Mouse (Mus musculus) limb, embryonic 13.5 days (tissue): ENCODE measurements around the gene Fgd1. TPM values are rescaled to one million over a fixed set of nuclear protein-coding genes. Genes with fewer than 3 reads are reported as not detected.
A peak's percentile ranks its signal among the peaks of the same experiment; 100 is the strongest.

ENCODE experiments used
- ATAC-seq: fragments of 200-750 bp; cut with Nextera tagmentation; 2 replicates; pipeline ENCODE4 v1.8.0; 2017; ENCODE audit warnings: low read depth, moderate number of reproducible peaks, moderate TSS enrichment; ENCODE audit not compliant: low FRiP score
- H3K27ac ChIP-seq: fragments of 300-500 bp; sonication (generic); 2 replicates; pipeline ENCODE4 v1.5.1; 2015; ENCODE audit warnings: inconsistent platforms, mild to moderate bottlenecking, moderate library complexity
- H3K27me3 ChIP-seq: fragments of 300-500 bp; sonication (generic); 2 replicates; pipeline ENCODE4 v1.6.1; 2015; ENCODE audit warnings: mild to moderate bottlenecking, inconsistent platforms
- H3K36me3 ChIP-seq: fragments of 300-500 bp; sonication (generic); 2 replicates; pipeline ENCODE4 v1.6.1; 2015; ENCODE audit warnings: inconsistent platforms, mild to moderate bottlenecking, moderate library complexity
- H3K4me1 ChIP-seq: fragments of 300-500 bp; sonication (generic); 2 replicates; pipeline ENCODE4 v1.6.1; 2015; ENCODE audit warnings: inconsistent platforms
- H3K4me2 ChIP-seq: fragments of 300-500 bp; sonication (generic); replicated peaks from 2 replicates; pipeline ENCODE4 v1.6.1; 2015; ENCODE audit warnings: inconsistent platforms, mild to moderate bottlenecking, moderate library complexity
- H3K4me3 ChIP-seq: fragments of 300-500 bp; sonication (generic); 2 replicates; pipeline ENCODE4 v1.5.1; 2015; ENCODE audit warnings: moderate library complexity, mild to moderate bottlenecking, inconsistent platforms
- H3K9ac ChIP-seq: fragments of 300-500 bp; sonication (generic); 2 replicates; pipeline ENCODE4 v1.6.1; 2015; ENCODE audit warnings: mild to moderate bottlenecking, inconsistent platforms
- H3K9me3 ChIP-seq: fragments of 300-500 bp; sonication (generic); 2 replicates; pipeline ENCODE4 v1.6.1; 2016; ENCODE audit warnings: inconsistent platforms
- WGBS: fragments of 180-500 bp; shearing (Covaris S2); methylation state at CpG from one replicate; pipeline ENCODE4 v1.1.7; 2015; 5-methylcytosine and 5-hydroxymethylcytosine counted together
- polyA plus RNA-seq: library from polyadenylated mRNA; unstranded; fragments of >200 nt; fragmentation: Nextera tagmentation; extraction: Ambion mirVana; gene quantifications from 2 replicates; pipeline ENCODE4 v1.2.1, GENCODE M21; 2015

Gene Fgd1
- 15.5 and 16.3 TPM in 2 replicates for polyA plus RNA-seq

GRCm38 (mm10) chrX:151045850-151046249, at the start of gene Fgd1:
Gene Fgd1, plus strand, starts transcription at chrX:151046150.
- peak within 1 kb of the TSS; percentile 67 for H3K4me3 ChIP-seq
- H3K4me2 ChIP-seq, result peak within 1 kb of the TSS; percentile 75
- 94% methylated on average over 8 of the region's 8 CpGs for WGBS
- peak within 1 kb of the TSS; percentile 89 for H3K27ac ChIP-seq
- peak within 1 kb of the TSS; percentile 87 for H3K9ac ChIP-seq
- H3K36me3 ChIP-seq, result no peaks in the 10 kb centered on the region
- no peak for ATAC-seq
- peaks cover 2% of the 10 kb centered on the region; the same call in 1 of the 2 replicates for H3K9me3 ChIP-seq
- H3K27me3 ChIP-seq, result 0 out of 2 replicates have a peak, but pooled peaks cover 8% of the 10 kb centered on the region
- H3K4me1 ChIP-seq, result peaks cover 17% of the 10 kb centered on the region

DNA sequence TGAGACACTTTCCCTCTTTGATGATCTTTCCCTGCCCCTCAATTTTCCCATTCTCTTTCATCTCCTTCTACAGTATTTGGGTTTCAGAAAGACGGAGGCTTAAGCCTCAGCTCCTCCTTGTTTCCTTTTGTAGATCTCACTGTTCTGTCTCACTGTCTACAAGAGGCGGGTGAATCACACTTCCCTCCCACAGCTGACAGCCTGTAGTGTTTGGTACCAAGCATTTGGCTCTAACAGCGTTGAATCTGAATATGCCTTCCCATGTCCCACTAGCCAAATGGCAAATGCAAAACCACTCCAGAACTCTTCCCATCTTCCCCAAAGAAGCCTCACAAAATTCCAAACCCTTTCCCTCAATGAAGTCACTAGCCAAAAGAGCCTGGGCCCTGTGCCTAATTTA, 49.2 kb upstream of the Fgd1 start:
- Histone ChIP-seq H3K4me2 (no peak overlapping the region), H3K9ac (no peak overlapping the region), H3K36me3 (peaks cover 57% of the 10 kb centered on the region), H3K4me3 (no peak overlapping the region), H3K9me3 (no peaks in the 10 kb centered on the region), H3K4me1 (no peaks in the 10 kb centered on the region), H3K27ac (no peak overlapping the region), H3K27me3 (no peaks in the 10 kb centered on the region)
- no peak for ATAC-seq
- 80% methylated on average over 3 of the region's 3 CpGs for WGBS

DNA sequence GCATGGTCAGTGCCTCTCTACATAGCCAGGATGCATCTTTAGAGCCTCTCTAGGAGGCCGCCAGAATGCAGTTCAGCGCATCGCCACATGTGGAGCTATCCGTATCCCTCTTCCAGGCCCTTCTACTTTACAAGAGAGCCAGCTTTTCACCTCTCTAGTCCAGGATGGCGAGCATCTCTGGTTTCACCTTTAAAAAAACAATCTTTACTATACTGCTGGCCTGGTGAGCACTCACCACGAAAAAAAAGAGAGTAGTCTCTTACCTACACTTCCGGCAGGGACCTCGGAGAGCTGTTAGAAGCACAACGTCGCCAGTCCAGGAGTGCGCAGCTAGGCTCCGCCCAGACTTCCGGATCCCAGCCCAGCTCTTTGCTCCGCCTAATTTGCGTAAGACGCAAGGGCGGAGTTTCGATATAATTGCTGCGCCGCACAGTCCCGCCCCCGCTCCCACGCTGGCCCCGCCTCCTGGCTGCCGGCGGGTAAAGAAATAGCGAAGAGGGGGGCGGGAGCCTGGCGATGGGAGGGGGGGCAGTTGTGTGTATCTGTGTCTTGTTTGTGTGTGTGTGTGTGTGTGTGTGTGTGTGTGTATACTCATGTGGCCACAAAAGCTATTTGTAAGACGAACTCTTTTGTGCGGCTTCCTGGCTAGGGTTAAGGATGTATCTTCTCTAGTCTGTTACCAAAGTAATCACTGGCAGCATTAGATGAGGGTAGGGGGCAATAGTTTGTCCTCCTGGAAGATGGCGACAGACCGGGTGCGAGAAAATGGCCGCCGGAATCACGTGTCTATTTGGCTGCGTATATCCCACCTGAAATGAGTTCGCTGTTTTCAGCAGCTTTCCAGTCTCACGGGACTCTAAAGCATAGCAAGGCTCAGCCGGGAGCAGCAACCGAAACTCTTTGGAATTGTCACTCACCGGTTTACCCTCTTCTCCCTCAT, 28.7 kb upstream of the Fgd1 start, which contains the start of gene Gnl3l:
Gene Gnl3l, minus strand, starts transcription at position 385 of the 940 bp plus-strand sequence.
- Histone ChIP-seq H3K27me3 (peaks cover 3% of the 10 kb centered on the region; the same call in 1 of the 2 replicates), H3K9me3 (no peaks in the 10 kb centered on the region), H3K9ac (peak within 1 kb of the TSS; percentile 48), H3K4me2 (peak within 1 kb of the TSS; percentile 63), H3K4me3 (peak within 1 kb of the TSS; percentile 49), H3K27ac (peak within 1 kb of the TSS; percentile 77), H3K36me3 (peaks cover 5% of the 10 kb centered on the region; the same call in 1 of the 2 replicates), H3K4me1 (no peaks in the 10 kb centered on the region)
- 17% methylated on average over 43 of the region's 43 CpGs for WGBS
- ATAC-seq, result peak; percentile 97

DNA sequence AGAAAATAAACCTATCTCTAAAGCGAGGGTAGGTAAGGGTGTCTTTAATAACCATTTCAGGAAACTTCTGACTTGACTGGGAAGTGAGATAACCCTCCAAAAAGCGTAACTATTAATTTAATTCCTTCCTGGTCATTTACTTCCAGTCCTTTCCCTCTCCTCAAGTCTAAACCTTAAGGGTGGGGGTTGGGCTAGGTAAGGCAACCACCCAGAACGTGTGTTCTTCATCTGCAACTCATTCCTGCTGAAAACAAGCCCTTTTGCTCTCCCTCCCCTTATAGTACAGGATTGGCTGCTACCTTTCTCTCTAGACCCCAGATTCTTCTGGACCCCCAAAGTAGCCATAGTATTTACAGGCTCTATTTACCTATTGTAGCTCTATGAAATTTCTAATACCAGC, 28.1 kb upstream of the Fgd1 start:
- Histone ChIP-seq H3K27ac (peak overlapping the region; percentile 77), H3K4me1 (no peaks in the 10 kb centered on the region), H3K36me3 (peaks cover 5% of the 10 kb centered on the region; the same call in 1 of the 2 replicates), H3K9ac (peak overlapping the region; percentile 43), H3K4me2 (peak overlapping the region; percentile 56), H3K4me3 (peak overlapping the region; percentile 49), H3K9me3 (no peaks in the 10 kb centered on the region), H3K27me3 (peaks cover 3% of the 10 kb centered on the region; the same call in 1 of the 2 replicates)
- no peak for ATAC-seq
- 8% methylated on average over 3 of the region's 3 CpGs for WGBS

DNA sequence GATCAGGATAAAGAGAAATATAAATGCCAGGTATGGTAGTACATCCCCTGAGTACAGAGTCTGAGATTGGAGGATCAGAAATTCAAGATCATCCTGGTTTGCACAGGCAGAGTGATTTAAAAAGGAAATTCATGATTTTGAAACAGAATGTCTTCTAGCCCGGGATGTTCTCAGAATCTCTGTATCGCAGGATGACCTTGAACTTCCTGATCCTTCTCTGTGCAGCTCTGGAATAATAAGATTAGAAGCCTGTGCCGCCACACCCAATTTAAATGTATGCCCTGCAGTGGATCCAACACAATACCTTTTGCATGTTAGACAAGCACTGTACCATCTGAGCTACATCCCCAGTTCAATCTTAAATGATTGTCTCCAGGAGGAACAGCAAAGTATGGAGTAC, 27.2 kb upstream of the Fgd1 start:
- H3K9me3 ChIP-seq, result no peaks in the 10 kb centered on the region
- peaks cover 5% of the 10 kb centered on the region; the same call in 1 of the 2 replicates for H3K36me3 ChIP-seq
- WGBS, result 92% methylated on average over 3 of the region's 3 CpGs
- H3K27ac ChIP-seq, result no peak overlapping the region
- peaks cover 3% of the 10 kb centered on the region; the same call in 1 of the 2 replicates for H3K27me3 ChIP-seq
- peak overlapping the region; percentile 49; the same call in 1 of the 2 replicates for H3K4me3 ChIP-seq
- no peak overlapping the region for H3K9ac ChIP-seq
- peak overlapping the region; percentile 56 for H3K4me2 ChIP-seq
- H3K4me1 ChIP-seq, result no peaks in the 10 kb centered on the region
- no peak for ATAC-seq

DNA sequence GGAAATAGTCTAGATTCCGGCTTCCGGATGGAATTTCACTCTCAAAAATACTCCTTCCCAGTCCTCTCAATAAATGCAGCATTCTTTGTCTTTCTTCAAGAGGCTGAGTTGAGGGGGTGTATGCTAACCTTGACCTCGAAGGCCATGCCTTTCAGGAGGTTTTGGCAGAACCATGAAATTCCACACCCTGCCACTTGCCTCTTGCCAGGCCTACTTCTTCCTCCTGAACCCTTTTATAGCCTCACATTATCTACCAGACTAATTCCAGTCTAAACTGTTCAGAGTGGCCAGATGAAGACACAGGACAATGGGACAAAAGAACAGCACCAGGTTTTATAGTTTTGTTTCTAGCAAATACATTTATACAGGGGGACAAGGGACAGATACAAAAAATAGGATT, 14.6 kb upstream of the Fgd1 start:
- no peak overlapping the region for H3K4me3 ChIP-seq
- H3K9me3 ChIP-seq, result no peaks in the 10 kb centered on the region
- no peak for ATAC-seq
- H3K4me1 ChIP-seq, result no peaks in the 10 kb centered on the region
- no peak overlapping the region for H3K4me2 ChIP-seq
- H3K27ac ChIP-seq, result 0 out of 2 replicates have a peak overlapping the region, but pooled peaks have one; percentile 7
- H3K27me3 ChIP-seq, result 0 out of 2 replicates have a peak, but pooled peaks cover 2% of the 10 kb centered on the region
- H3K36me3 ChIP-seq, result no peaks in the 10 kb centered on the region
- no peak overlapping the region for H3K9ac ChIP-seq
- whole genome bisulfite sequencing, result 38% methylated on average over 3 of the region's 3 CpGs

GRCm38 (mm10) chrX:151041223-151041622, 4.7 kb upstream of the Fgd1 start:
- no peak overlapping the region for H3K27ac ChIP-seq
- WGBS, result 53% methylated on average over 5 of the region's 5 CpGs
- H3K4me3 ChIP-seq, result no peak overlapping the region
- no peaks in the 10 kb centered on the region for H3K9me3 ChIP-seq
- H3K4me1 ChIP-seq, result no peaks in the 10 kb centered on the region
- no peak overlapping the region for H3K9ac ChIP-seq
- no peak overlapping the region for H3K4me2 ChIP-seq
- H3K27me3 ChIP-seq, result peaks cover 9% of the 10 kb centered on the region; the same call in 1 of the 2 replicates
- no peaks in the 10 kb centered on the region for H3K36me3 ChIP-seq
- ATAC-seq, result no peak

DNA sequence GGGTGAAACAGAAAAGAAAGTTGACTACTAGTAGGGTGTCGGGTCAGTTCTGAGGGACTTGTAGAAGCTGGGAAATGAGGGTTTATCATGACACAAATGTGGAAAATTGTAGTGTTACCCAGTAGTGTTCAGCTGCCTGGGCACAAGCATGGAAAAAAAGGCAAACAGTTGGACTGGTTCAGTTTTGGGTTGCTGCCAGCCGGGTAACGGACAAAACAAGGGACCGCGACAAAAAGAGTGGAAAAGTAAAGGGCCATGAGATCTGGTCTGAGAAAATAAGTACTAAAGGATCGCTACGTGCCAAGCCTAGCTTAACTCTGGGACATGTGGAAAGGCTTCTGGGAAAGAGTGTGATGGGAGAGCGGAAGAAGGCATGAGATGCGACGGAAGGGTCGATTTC, 371 bp downstream of the Fgd1 start:
- 39% methylated on average over 11 of the region's 11 CpGs for WGBS
- Histone ChIP-seq H3K4me2 (peak overlapping the region; percentile 75), H3K9me3 (peaks cover 2% of the 10 kb centered on the region; the same call in 1 of the 2 replicates), H3K4me1 (peaks cover 17% of the 10 kb centered on the region), H3K27ac (peak overlapping the region; percentile 89), H3K36me3 (no peaks in the 10 kb centered on the region), H3K27me3 (0 out of 2 replicates have a peak, but pooled peaks cover 6% of the 10 kb centered on the region), H3K4me3 (peak overlapping the region; percentile 67), H3K9ac (peak overlapping the region; percentile 87)
- no peak; the same call in 1 of the 2 replicates for ATAC-seq

DNA sequence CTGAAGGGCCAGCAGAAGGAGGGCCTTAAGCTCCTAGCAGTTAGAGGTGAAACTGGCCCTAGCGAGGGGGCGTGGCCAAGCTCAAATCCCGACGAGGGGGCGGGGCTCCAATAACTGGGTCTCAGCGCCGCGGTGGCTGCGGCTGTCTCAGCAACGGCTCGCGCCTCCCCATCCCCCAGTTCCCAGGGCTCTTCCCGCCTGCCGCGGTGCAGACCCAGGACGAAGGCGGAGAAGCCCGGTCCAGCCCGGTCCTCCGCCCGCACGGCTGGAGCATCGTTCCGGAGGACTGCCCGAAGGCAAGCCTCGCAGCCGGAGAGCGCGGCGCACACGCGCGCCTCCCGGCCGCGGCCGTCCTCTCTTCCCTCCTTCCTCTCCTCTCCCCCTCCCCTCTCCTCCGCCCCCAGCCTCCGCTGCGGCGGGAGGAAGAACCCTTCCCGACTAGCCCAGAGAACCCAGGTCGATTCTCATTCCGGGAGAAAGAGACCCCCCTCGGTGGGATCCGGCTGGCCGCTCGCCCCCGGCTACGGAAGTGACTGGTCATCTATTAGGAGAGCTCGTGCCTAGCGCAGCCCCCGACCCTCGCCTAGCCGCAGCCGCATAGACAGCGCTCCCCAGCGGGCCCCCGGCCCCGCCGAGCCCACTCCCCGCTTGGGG, 954 bp downstream of the Fgd1 start:
- ATAC-seq, result peak; percentile 89
- H3K4me1 ChIP-seq, result peaks cover 17% of the 10 kb centered on the region
- H3K9me3 ChIP-seq, result peaks cover 2% of the 10 kb centered on the region; the same call in 1 of the 2 replicates
- H3K27ac ChIP-seq, result peak overlapping the region; percentile 89
- H3K36me3 ChIP-seq, result no peaks in the 10 kb centered on the region
- H3K4me2 ChIP-seq, result peak overlapping the region; percentile 75
- peak overlapping the region; percentile 87 for H3K9ac ChIP-seq
- H3K27me3 ChIP-seq, result 0 out of 2 replicates have a peak, but pooled peaks cover 6% of the 10 kb centered on the region
- 15% methylated on average over 48 of the region's 62 CpGs for WGBS
- peak overlapping the region; percentile 67 for H3K4me3 ChIP-seq

DNA sequence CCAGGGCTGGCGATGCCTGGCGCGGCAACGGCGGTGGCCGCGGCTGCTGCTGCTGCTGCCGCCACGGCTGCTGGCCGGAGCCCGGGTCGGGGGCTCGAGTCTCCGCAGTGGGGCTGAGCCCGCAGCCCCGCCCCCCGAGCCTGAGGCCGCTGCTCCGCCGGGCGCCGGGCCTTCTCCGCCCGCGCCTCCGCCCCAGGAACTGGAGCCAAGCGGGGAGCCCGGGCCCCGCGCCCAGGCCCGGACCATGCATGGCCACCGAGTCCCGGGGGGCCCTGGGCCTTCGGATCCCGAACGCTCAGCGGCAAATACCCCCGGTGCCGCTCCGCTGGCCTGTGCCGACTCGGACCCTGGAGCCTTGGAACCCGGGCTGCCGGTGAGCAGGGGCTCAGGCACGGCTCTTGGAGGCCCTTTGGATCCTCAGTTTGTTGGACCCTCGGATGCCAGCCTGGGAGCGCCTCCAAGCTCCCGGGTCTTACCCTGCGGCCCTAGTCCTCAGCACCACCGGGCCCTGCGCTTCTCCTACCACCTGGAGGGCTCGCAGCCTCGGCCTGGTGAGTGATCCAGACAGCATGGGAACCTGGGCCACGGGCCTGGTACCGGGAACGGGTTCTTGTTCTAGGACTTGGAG, 1.6 kb downstream of the Fgd1 start:
- peak; percentile 31; the same call in 1 of the 2 replicates for ATAC-seq
- peak overlapping the region; percentile 67 for H3K4me3 ChIP-seq
- peaks cover 2% of the 10 kb centered on the region; the same call in 1 of the 2 replicates for H3K9me3 ChIP-seq
- no peaks in the 10 kb centered on the region for H3K36me3 ChIP-seq
- peaks cover 17% of the 10 kb centered on the region for H3K4me1 ChIP-seq
- peak overlapping the region; percentile 75 for H3K4me2 ChIP-seq
- 9% methylated on average over 29 of the region's 56 CpGs for WGBS
- H3K27me3 ChIP-seq, result 0 out of 2 replicates have a peak, but pooled peaks cover 6% of the 10 kb centered on the region
- peak overlapping the region; percentile 89 for H3K27ac ChIP-seq
- H3K9ac ChIP-seq, result peak overlapping the region; percentile 87

- peaks cover 10% of the 10 kb centered on the region; the same call in 1 of the 2 replicates for H3K27me3 ChIP-seq
- H3K4me3 ChIP-seq, result peak overlapping the region; percentile 67
- no peak for ATAC-seq
- H3K9ac ChIP-seq, result no peak overlapping the region
- no peaks in the 10 kb centered on the region for H3K36me3 ChIP-seq
- H3K27ac ChIP-seq, result no peak overlapping the region
- H3K4me2 ChIP-seq, result peak overlapping the region; percentile 75
- 58% methylated on average over 8 of the region's 8 CpGs for WGBS
- peaks cover 2% of the 10 kb centered on the region; the same call in 1 of the 2 replicates for H3K9me3 ChIP-seq
- peaks cover 36% of the 10 kb centered on the region for H3K4me1 ChIP-seq
Observed at GRCm38 (mm10) chrX:151049661-151050215, 3.8 kb downstream of the Fgd1 start.
